Mouse (Mus musculus) B cell, adult 2 months (primary cell): Measurements from ENCODE around the gene Ccr5.
A peak's percentile ranks its signal among the peaks of the same experiment; 100 is the strongest.
"Not testable (repeated sequence)": the region's sequence is repeated elsewhere in the genome, so short reads cannot be mapped to it uniquely, and the experiment has no call there.

ENCODE experiments used
- DNase-seq, 2 experiments: peaks; one replicate each; pipeline ENCODE4 v3.0.0; 2022

Ccr5 gene

DNA sequence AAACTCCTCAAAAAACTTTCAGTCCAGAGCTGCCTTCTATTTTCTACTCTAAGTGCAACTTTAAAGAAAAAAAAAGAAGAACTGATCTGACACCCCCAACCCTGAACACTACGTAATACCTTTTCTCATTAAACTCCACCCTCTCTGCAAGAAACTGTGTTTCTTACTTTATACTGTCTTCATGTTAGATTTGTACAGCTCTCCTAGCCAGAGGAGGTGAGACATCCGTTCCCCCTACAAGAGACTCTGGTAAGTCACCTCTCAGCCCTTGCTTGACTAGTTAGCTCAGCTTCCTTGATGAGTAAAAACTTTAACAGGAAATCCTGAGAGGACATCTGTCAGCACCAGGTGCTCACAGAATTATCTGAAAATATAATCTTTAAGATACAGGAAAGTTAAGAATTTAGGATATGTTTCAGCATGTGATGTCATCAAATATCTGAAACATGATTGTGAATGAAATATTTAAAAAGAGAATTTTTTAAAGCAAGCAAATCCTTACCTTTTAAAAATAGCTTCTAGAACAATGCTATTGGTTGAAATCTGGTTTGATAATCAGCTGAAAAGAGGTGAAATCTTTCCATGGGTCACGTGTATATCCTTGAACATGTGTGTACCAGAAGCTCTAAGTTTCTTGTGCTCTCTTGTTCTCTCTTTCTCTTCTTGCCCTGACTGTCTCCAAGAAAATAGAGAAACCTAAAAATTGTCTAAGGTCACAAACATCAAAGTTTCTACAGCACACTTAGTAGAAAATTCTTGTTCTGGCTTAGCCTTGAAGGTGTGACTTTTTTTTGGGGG lies at the start of gene Ccr5:
TSS of gene Ccr5 (plus strand) at position 157 of the 798 bp plus-strand sequence.
- DNase-seq, result peak; percentile 30 to 45

DNA sequence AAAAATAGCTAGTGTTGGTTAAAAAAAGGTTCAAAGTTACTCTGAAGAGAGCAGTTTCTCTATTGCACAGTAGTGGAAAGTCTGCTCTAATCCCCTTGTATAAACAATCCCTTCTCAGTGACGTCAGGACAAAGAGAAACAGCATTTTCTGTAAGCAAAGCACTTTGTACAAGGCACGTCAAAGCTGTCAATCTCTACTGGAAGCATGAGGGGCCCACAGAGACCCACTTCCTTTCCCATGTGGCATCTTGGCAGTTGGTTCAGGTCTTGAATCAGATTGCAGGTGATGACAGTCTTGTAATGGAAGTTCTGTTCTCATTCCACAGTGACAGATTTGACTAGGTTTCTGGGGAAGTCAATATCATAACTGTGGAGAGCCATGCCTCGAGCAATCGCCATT lies 41.5 kb upstream of the Ccr5 start:
- DNase-seq, result no peak

DNA sequence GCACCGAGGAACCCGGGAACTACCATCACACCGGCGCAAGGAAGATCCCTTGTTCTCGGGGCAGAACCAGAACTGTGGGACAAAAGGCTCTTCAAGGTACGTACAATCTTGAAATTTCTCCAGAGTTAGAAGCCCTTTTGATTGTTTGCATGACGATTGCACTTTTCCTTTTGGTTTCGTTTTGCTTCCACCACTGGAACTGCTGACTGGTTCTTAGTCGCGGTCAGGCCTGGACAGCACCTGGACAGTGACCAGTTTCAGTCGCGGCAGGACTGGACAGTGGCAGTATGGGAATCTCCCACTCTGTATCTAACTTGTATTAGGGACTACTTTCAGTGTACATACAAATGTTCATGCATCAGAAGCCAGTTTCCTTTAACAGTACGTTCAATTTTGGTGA lies 40.9 kb upstream of the Ccr5 start:
- DNase-seq, result not testable (repeated sequence)

DNA sequence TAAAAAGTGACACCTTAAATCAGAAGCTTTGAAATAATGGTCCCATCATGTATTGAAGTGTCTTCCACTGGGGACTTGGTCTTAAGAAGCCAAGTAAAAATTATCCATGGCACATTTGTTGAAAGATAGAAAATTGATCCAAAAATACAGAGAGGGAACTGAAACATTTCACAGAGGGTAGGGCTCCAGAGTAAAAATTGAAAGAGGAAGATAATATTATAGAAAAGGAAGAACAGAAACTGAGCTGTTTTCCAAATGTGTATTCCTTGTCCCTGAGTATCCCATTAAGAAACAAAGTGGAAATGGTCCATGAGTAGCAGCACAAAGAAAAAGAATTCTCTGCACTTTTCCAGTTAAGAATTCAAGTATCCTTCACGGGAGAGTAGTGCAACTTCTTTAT lies 30.9 kb upstream of the Ccr5 start:
- no peak for DNase-seq

DNA sequence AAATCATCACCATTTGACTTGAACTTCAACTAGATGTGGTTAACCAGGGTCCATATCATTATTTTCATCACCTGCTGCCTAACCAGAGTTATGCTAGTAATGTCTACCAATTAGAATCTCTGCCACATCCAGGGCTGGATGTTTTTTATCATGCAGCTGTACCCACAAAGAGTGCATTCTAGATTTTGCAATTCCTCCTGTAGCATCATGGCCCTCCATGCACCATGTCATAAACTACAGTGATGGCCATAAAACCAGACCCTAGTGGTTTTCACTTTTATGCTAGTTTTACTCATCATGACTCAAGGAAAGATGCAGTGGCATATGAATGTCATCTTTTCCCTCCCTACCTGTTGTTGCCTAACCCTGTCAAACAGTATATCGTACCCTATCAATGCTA lies 22.2 kb upstream of the Ccr5 start:
- no peak for DNase-seq

DNA sequence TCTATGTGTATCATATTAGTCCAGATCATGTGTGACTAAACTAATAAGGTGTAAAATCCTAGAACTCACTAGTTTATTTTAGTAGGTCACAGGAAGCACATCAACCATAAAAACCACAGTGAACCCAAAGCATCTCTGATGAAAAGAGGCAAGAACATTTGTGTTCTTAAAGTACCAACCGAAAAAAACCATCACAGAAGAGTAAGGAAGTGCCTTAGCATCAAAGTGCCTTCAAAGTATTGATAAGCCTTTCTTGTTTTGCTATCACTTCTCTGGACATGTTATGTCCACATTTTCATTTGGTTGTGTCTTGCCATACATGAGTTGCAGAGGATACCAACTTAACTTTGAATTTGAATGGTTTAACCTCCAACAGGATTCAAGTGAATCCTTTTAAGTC lies 21.0 kb upstream of the Ccr5 start:
- DNase-seq, result no peak

DNA sequence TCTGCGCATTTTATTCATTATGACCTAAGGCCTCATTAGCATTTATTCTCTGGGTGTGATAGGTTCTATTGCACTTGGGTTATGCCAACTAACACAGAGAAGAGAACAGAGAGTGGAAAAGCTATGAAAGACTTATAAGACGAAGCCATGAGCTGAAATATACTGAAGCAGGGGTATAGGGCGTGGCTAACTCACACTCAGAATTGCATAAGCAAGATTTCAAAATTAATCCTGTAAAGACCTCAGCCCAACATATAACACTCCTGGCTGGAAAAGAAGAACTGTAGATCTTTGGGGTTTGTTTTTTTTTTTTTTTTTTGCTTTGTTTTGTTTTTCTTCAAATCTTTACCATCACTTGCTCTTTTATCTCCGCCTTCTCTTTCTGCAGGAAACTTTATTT lies 19.6 kb upstream of the Ccr5 start, which contains the start of gene Ccr2:
TSS of gene Ccr2 (plus strand) at position 228 of the 400 bp plus-strand sequence.
- DNase-seq, result no peak

DNA sequence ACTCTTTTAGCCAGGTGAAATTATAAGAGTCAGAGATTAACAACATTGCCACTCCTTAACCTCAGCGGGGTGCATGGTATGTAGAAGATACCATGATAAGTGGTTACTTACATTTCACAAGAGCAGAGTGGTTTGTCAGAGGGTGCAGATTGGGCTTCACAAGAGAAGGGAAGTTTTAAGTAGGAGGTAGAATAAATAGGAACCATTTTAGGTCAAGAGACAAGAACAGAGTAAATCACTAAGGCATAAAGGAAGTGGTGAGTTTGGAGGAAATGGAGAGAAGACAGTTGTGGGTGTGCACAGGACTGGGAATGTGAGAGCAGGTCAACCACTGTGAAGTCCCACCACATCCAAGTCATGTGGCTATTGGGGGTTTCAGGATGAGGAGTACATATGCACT lies 18.1 kb upstream of the Ccr5 start:
- DNase-seq, result no peak

DNA sequence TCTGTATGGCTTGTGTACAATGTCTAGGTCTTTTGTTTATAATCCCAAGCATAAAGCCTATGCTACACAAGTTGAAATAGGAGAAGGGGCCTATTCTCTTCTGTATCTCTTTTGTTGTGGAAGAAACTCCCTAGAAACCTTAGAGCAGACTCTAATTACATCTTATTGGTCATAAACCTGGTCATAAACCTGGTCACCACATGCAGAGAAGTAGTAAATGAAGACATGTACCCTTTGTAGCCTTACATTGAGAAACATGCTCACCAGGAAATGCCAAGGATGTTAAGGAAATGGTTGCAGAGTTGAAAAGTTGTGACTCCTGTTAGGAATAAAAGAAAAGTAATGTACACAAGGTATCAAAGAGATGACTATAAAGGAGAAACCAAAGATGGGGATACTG lies 16.1 kb upstream of the Ccr5 start:
- no peak for DNase-seq

DNA sequence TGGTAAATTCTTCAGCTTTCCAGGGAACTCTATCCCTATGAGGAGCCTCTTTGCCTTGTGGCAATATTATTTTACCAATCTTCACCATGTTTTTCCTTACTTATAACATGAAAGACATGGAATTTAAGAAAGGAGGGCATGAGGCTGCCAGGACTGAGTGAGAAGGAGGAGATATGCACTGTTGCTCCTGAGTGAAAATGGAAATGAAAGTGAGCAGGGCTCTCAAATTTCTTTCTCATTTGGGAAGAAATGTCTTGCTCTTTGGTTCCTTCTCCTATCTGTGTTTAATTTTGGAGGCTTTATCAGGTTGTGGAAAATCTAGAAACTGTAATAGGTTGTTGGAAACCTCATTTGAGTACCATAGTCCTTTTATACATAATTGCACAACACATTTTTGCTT lies 14.1 kb upstream of the Ccr5 start:
- DNase-seq, result peak; percentile 19 to 22

DNA sequence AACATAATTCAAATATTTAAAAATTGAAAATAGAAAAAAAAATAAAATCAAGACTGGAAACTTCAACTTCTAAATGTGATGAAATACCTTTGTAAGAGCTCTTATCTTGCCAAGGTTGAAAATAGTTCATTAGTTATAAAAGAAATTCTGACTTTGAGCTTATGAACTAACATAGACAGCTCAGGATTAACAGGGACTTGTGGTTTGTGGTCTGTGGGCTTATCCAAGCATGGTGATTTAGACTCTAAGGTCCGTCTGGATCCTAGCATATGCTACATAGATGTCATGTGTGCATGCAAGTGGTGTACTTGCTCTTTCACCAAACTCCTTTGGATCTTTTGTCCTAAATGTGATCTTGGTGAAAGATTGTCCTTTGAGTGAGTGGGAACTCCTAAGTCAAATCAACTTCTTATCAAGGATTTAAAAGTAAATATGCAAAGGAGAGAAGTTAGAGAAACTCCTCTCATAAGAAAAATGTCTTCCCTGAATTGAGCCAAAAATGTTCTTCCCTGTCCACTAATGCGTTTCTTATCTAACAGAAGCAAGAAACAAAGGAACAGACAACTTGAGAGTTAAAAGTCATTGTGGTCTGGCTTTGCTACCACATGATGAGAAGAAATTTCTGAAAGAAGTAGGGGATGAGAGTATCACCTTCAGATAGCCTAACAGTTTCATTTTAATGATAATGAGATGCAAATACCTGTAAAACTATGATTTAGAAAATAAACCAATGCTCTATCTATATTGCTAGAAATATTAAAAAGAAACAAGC lies 12.8 kb upstream of the Ccr5 start:
- DNase-seq, result no peak

DNA sequence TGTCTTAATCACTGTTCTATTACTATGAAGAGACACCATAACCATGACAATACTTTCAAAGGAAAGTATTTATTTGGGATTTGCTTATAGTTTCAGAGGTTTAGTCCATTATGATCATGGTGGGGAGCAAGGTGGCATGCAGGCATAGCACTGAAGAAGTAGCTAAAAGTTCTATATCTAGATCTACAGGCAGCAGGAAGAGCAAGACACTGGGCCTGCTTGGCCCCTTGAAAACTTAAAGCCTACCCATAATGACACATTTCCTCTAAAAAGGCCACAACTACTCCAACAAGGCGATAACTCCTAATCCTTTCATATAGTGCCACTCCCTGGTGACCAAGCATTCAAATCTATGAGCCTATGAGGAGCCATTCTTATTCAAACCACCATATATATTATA lies 9.3 kb upstream of the Ccr5 start:
- DNase-seq, result no peak

DNA sequence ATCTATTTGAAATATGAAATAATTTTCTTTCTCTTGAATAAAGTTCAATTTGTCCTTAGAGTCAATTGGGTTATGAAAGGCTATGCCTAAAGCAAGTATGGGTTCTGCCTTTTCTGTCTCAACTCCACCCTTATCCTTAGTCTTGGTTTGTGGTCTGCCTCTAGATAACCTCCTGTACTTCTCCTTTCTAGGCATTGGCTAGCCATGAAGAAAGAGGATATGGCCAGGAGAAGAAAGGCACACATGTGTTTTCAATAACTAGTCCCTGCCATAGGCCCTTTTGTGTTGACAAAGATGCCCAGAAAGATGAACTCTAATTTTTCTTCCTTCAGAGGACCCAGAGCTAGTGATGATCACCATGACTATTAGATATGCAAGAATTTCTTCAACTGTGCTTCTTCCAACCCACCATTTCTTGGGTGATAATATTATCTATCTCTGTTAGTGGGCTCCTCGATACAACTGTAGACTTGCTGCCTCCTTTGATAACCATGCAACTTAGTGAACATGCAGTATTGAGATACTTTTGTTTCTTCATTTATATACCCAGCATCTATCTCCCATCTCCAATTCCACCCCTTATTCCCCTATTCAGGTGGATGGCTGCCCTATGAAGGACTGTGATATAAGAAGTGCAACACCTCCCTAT lies 8.6 kb upstream of the Ccr5 start:
- DNase-seq, result no peak

DNA sequence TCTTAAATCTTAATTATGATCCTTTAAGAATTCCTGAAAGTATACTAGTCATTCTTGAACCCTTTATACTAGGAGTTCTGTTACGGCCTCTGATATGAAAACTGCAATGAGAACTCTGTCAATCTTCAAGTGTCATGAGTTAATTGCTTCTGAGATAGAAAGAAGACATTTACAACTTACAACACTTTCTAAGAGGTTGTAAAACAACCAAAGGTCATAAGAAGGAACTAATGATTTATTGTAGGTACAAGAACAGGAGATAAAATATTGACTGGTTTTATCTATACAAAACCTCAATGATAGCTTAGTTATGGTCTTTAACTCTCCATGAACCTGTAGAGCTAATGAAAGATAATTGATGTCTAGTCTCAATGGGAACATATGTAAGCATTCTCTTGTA lies 7.6 kb upstream of the Ccr5 start:
- no peak for DNase-seq

DNA sequence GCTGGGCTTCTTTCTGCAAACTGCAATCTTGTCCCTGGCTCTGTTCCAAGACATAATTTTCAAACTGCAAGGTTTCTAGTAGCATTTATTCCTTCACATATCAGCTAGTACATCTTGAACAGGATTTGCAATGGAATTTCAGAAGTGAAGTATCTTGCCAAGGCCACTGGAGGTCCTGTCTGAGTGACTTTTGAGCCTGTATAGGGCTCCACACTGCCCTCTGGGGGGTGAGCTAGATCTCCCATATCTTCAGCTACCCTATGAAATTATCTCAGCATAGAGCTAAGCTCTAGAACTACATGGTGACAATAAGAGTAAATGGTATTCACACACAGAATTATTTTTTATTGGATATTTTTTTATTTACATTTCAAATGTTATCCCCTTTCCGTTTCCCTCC lies 2.9 kb upstream of the Ccr5 start:
- DNase-seq, result peak; percentile 73 to 77

DNA sequence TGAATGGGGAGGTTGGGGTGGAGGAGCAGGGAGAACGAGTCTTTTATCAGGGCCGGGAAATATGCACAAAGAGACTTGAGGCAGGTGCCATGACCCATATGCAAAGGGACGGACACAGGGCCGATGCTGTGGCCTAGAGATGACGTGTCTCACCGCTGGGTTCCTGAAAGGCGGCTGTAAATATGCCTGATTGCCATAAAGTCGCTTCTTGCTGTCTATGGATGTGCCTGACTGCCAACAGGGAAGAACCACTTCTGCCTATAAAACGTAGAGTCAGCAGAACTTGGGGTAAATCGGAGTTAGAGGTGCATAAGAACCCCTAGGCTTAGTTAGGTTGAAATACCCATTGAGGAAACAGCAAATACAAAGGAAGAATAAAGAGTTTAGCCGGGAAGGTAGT lies 4.2 kb downstream of the Ccr5 start:
- no peak for DNase-seq

DNA sequence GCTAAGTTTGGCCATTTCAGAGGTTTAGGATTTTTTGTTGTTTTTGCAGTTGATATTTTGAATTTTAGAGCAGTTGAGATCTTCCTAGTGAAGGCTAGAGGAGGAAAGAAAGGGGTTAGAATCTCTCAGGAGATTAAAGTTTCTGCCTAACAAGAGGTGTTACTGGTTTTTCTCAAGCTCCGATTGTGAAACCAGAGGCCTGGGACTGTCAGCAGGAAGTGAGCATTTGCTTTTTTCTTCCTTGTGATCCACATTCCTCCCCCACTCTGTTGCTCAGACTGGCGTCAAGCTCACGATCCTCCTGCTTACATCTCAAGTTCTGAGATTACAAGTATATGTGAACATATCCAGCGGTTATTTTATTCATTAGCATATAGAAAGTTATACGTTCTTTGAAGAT lies 5.0 kb downstream of the Ccr5 start:
- no peak for DNase-seq

DNA sequence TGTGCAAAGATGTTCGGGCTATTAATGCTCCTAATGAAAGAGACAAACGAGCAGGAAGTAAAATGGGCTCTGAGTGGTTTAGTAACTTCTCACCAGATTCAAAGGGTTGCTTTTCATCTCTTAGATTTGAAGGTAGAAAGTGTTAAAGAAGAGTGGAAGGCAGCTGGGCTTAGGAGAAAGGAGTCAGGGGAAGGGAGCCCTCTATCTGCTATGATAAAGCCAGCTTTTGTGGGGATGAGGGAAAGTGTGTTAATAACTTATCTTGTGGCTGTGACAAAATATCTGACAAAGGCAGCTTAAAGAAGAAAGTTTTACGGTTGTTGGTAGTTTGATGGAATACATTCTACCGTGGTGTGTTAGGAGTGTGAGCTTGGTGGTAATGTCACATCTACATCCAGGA lies 6.1 kb downstream of the Ccr5 start:
- DNase-seq, result no peak

DNA sequence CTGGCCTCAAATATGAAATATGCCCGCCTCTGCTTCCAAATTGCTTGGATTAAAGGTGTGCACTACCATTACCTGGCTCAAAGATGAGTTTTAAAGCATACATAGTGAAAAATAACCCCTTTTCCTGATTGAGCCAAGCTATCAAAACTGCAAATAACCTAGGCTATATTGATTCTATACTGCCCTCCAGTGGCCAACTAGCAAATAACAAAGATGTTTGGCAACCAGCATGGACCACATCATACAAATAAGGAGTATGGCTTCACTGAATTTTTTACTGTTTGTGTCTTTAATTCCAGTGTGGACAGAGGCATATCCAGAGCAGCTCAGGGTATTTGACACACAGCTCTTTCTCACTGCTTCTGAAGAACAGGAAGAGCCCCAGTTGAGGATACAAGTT lies 7.0 kb downstream of the Ccr5 start:
- DNase-seq, result peak; percentile 67 to 73

DNA sequence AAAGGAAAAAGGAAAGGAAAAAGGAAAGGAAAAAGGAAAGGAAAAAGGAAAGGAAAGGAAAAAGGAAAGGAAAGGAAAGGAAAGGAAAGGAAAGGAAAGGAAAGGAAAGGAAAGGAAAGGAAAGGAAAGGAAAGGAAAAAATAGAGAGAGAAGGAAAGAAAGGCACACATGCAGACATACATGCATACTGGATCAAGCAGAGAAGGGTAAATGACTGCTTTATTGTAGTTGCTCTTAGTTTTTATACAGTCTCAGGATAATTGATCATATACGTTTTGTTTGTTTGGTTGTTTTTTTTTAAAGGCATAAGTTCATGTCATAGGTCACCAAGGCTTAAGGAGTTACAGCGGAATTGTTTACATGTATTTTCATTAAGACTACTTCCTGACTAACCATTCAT lies 11.6 kb downstream of the Ccr5 start:
- not testable (repeated sequence) for DNase-seq

DNA sequence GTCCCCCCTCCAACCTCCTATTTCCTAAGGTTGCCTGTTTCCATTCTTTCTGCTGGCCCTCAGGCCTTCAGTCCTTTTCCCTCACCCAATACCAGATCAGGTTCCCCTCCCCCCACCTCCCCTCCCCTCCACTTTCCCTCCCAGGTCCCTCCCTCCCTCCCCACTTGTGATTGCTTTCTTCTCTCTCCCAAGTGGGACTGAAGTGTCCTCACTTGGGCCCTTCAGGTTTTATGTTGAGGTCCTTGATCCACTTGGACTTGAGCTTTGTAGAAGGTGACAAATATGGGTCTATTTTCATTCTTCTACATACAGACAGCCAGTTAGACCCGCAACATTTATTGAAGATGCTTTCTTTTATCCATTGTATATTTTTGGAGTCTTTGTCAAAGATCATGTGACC lies 13.6 kb downstream of the Ccr5 start:
- not testable (repeated sequence) for DNase-seq

DNA sequence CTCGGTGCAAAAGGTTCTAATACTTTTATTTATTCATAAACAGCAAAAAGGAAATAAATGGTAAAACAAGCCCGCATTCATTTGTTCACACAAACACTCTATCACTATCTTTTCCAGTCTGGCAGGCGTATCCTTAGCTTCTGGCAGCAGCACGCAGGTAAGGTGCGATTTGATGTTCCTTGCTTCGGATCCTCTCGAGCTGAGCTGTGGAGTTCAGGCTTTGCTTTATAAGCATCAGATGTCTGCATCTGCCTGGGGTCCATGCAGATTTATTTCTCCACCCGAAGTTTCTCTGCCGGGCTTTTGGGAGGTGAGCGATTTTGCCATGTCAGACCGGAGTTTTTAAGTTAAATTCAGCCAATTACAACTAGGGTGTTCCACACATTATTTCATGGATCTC lies 16.3 kb downstream of the Ccr5 start:
- DNase-seq, result no peak

DNA sequence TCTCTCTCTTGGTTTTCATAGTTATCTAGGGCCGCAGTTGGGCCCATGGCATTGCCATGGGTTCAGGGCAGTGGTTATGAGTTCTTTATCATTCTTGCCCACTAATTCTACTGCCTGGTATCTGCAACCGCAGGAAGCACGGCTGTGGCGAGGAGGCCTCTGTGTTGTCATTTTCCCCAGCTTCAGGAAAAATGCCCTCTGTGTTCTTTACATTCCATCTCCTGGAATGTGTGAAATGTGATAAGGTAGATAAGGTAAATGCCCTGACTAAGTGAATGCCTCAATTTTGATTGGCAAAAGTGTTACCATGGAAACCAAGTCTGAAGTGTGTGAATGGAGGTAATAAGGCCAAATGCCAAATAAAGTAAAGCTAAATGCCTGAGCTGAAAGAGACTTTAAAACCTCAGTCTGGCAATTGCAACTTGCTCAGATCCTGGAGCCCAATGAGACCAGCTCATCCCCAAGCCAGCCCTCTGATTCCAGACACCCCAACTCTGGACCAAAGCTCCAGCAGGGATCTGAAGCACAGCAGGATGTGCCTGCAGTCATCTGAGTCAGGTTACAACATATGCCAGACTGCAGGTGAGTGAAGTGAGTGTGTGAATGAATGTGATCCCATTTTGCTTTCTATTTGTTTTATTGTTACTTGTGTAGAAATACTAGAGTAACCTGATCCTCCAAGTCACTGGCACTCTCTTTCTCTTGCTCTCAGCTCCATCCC lies 16.9 kb downstream of the Ccr5 start:
- DNase-seq, result no peak
